Mouse (Mus musculus) liver, embryonic 14.5 days (tissue): ENCODE results near the gene Helz2. TPM values are rescaled to one million over a fixed set of nuclear protein-coding genes. Genes with fewer than 3 reads are reported as not detected.

Experiments
- ATAC-seq: fragments of 200-750 bp; cut with Nextera tagmentation; 2 replicates; pipeline ENCODE4 v1.8.0; 2017; ENCODE audit warnings: moderate number of reproducible peaks, mild to moderate bottlenecking, moderate library complexity; ENCODE audit not compliant: insufficient read depth
- DNase-seq, 3 experiments: peaks; one replicate each; pipeline ENCODE4 v3.0.0-alpha.2; 2012 to 2013; ENCODE audit warnings: low read depth in 3 of 3, low spot score in 3 of 3
- H3K27ac ChIP-seq: fragments of 300-500 bp; sonication (generic); 2 replicates; pipeline ENCODE4 v1.5.1; 2014; ENCODE audit warnings: moderate library complexity, mild to moderate bottlenecking, control low read depth, inconsistent platforms
- H3K27me3 ChIP-seq: fragments of 300-500 bp; sonication (generic); 2 replicates; pipeline ENCODE4 v1.6.1; 2014; ENCODE audit warnings: mild to moderate bottlenecking, low read length, moderate library complexity; ENCODE audit not compliant: control insufficient read depth, insufficient read depth
- H3K36me3 ChIP-seq: fragments of 300-500 bp; sonication (generic); replicated peaks from 2 replicates; pipeline ENCODE4 v1.6.1; 2014; ENCODE audit warnings: low read depth; ENCODE audit not compliant: control insufficient read depth, insufficient read depth
- H3K4me1 ChIP-seq, 2 experiments: fragments of 200-500 bp in 1 of 2; fragments of 300-500 bp in 1 of 2; sonication (generic) in 1 of 2; replicated peaks; 2 replicates each; pipeline ENCODE4 v1.6.1; 2012 to 2014; ENCODE audit warnings: antibody characterized with exemption in 1 of 2, inconsistent platforms in 1 of 2, low read length in 1 of 2; ENCODE audit not compliant: control insufficient read depth in 2 of 2, insufficient read depth in 2 of 2
- H3K4me2 ChIP-seq: fragments of 300-500 bp; sonication (generic); 2 replicates; pipeline ENCODE4 v1.6.1; 2014; ENCODE audit warnings: low read depth, mild to moderate bottlenecking, control low read depth, moderate library complexity
- H3K4me3 ChIP-seq, 2 experiments: fragments of 200-500 bp in 1 of 2; fragments of 300-500 bp in 1 of 2; sonication (generic) in 1 of 2; 2 replicates each; pipeline ENCODE4 v1.5.1; 2012 to 2014; ENCODE audit warnings: low read depth in 2 of 2, low read length in 2 of 2, mild to moderate bottlenecking in 2 of 2, control low read depth in 1 of 2, inconsistent platforms in 1 of 2, moderate library complexity in 1 of 2; ENCODE audit not compliant: insufficient read depth in 1 of 2
- H3K9ac ChIP-seq: fragments of 300-500 bp; sonication (generic); replicated peaks from 2 replicates; pipeline ENCODE4 v1.6.1; 2014; ENCODE audit warnings: mild to moderate bottlenecking, control low read depth, moderate library complexity
- H3K9me3 ChIP-seq: fragments of 300-500 bp; sonication (generic); 2 replicates; pipeline ENCODE4 v1.6.1; 2016; ENCODE audit warnings: low read length, mixed read lengths; ENCODE audit not compliant: control insufficient read depth
- CTCF ChIP-seq: IDR thresholded peaks from 2 replicates; pipeline ENCODE4 v1.5.1; 2016; ENCODE audit warnings: antibody characterized with exemption, low read depth, control low read depth
- EP300 ChIP-seq: IDR thresholded peaks from 2 replicates; pipeline ENCODE4 v1.6.1; 2016; ENCODE audit warnings: antibody characterized with exemption, low read depth
- WGBS: fragments of 180-500 bp; shearing (Covaris S2); extraction: QIAGEN DNeasy Blood & Tissue Kit; methylation state at CpG from one replicate; pipeline ENCODE4 v1.1.7; 2014; ENCODE audit not compliant: insufficient replicate concordance; 5-methylcytosine and 5-hydroxymethylcytosine counted together
- polyA plus RNA-seq, 2 experiments: library from polyadenylated mRNA; depleted of rRNA in 1 of 2; stranded (reverse) in 1 of 2; unstranded in 1 of 2; fragments of >200 nt; fragmentation: Nextera tagmentation in 1 of 2; extraction: Ambion mirVana in 1 of 2; gene quantifications; 2 replicates each; pipeline versions ENCODE4 v1.2.1 to v1.2.3; 2012 to 2014

The Helz2 gene
- polyA plus RNA-seq, 2 experiments = 1.6 to 4.6 TPM

DNA sequence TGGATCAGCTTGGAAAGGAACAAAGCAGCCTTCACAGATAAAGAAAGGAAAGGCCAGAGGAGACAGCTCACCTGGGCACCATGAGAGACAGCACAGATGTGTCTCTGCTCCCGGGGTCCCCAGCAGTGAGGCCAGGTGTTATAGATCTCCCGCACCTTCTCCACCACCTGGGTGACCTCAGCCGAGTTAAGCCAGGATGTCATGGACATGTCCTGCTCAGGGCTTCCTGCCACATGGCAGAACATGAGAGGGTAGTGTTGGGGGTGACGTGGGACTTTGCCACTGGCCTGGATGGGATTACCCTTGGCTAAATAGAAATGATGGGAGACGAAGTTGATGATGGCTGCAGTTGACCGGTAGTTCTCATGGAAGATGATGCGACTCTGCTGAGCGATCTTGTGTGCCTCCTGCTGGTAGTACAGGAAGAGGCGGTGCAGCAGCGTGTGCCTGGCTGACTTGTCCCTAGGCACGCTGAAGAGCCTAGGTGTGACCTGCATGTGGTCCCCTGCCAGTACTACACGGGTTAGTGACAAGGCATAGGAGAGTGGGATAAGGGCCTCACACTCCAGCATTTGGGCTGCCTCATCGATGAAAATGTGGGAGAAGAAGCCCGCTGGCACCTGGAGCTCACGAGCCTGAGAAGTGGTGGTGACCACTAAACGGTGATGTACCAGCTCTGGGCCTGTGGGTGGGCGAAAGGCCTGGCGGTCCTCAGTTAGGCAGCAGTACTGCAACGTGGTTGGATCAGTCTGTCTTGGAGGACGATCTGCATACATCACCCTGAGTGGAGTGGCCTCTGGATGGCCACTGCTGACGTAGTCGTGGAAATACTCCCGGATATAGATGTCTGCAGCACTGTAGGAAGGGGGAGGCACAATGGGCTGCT, 5.9 kb downstream of the Helz2 start:
- H3K9me3 ChIP-seq = no peaks in the 10 kb centered on the region
- H3K4me1 ChIP-seq = 0 out of 4 replicates have a peak, but pooled peaks cover 0 to under 1% of the 10 kb centered on the region in 2 experiments
- no peak overlapping the region for H3K27ac ChIP-seq
- no peak for ATAC-seq
- H3K27me3 ChIP-seq = no peaks in the 10 kb centered on the region
- 76% methylated on average over 23 of the region's 23 CpGs for WGBS
- no peak overlapping the region for H3K4me2 ChIP-seq
- no peaks in the 10 kb centered on the region for H3K36me3 ChIP-seq
- peak; percentile 70 for TF ChIP-seq CTCF
- TF ChIP-seq EP300 = no peak
- H3K4me3 ChIP-seq = no peak overlapping the region
- no peak overlapping the region for H3K9ac ChIP-seq
- no peak for DNase-seq

DNA sequence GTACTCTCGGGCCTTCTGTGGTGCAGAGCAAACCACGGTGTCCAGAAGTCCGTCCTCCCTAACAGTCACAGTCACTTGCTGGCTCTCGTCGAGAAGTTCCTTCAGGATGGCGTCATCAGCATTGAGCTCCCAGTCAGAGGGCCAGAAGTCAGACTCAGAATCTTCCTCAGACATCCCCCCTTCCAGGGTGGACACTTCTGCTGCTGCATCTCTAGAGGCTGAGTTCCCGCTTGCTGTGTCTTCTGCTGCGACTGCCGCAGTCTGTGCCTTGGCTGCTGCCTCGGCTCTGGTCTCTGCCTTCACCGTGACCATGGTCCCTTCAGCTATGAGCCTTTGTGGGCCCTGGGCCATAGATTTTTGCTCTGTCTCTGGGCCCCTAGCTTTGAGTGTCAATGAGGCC, 7.1 kb downstream of the Helz2 start:
- TF ChIP-seq CTCF (no peak), EP300 (no peak)
- Histone ChIP-seq H3K4me3 (no peak overlapping the region), H3K9me3 (no peaks in the 10 kb centered on the region), H3K27ac (no peak overlapping the region), H3K36me3 (no peaks in the 10 kb centered on the region; the same call in 1 of the 2 replicates), H3K4me1 (no peaks in the 10 kb centered on the region), H3K9ac (no peak overlapping the region), H3K27me3 (no peaks in the 10 kb centered on the region), H3K4me2 (no peak overlapping the region)
- WGBS = 78% methylated on average over 11 of the region's 11 CpGs
- DNase-seq (no peak), ATAC-seq (no peak)

DNA sequence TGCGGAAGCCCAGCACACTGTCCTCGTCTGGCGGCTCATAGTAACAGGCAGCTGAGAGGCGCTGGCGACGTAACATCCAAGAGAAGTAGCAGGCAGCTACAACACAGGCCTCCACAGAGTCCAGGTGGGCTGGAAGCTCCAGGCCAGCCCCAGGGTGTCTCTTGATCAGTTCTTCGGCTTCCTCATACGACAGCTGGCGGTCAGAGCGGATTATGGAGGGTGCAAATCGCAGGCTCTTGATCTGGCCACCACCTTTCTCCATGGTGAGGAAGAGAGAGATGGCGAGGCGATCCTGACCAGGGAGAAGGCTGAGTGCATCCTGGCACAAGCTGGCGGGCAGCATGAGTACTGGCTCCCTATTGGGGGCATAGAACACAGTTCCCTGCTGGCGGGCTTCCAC, 8.4 kb downstream of the Helz2 start:
- DNase-seq (no peak), ATAC-seq (no peak)
- Histone ChIP-seq H3K27ac (no peak overlapping the region), H3K27me3 (no peaks in the 10 kb centered on the region), H3K36me3 (no peaks in the 10 kb centered on the region; the same call in 1 of the 2 replicates), H3K4me1 (no peaks in the 10 kb centered on the region), H3K4me3 (no peak overlapping the region), H3K9ac (no peak overlapping the region), H3K9me3 (no peaks in the 10 kb centered on the region), H3K4me2 (no peak overlapping the region)
- no peak for TF ChIP-seq EP300
- no peak for TF ChIP-seq CTCF
- 88% methylated on average over 15 of the region's 15 CpGs for WGBS

DNA sequence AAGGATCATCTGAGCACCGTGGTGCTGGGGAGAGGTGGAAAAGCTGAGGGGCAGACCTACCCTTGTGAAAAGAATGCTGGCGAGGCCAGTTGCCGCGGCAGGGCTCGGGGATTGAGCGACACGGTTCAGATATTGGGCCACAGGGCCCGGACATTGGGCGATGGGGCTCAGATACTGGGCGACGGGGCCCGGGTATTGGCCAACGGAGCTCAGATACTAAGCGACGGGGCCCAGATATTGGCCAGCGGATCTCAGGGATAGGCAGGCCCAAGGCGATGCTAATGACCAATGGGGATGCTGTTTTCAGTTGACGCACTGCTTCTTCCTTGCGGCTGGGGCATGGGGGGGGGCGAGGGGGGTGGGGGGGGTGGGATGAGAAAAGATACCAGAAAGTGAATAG, 10.7 kb downstream of the Helz2 start:
- no peak overlapping the region for H3K4me3 ChIP-seq
- H3K9ac ChIP-seq = no peak overlapping the region
- H3K27ac ChIP-seq = no peak overlapping the region
- H3K4me2 ChIP-seq = no peak overlapping the region
- WGBS = 82% methylated on average over 20 of the region's 20 CpGs
- DNase-seq (no peak), ATAC-seq (no peak)
- no peaks in the 10 kb centered on the region for H3K4me1 ChIP-seq
- TF ChIP-seq EP300 (no peak), CTCF (no peak)
- H3K27me3 ChIP-seq = no peaks in the 10 kb centered on the region
- no peaks in the 10 kb centered on the region; the same call in 1 of the 2 replicates for H3K36me3 ChIP-seq
- no peaks in the 10 kb centered on the region for H3K9me3 ChIP-seq

DNA sequence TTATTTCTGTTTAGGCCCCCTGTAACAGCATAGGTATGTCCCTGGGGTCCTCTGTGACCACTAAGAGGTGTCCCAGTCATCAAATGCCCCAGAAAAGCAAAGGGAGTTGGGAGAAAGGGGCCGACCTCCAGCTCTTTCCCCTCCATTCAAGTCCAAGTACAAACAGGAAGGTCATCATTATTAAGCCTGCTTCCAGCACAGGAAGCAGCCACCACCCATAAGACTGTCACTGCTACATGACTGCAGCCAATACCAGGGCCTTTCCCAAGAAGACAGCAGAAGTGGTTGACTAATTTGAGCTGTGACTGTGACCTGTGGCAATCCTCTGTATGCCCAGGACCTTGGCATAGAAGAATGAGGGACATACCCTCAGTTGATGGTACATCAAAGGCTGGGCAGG, 13.5 kb downstream of the Helz2 start:
- Histone ChIP-seq H3K9me3 (no peaks in the 10 kb centered on the region), H3K36me3 (no peaks in the 10 kb centered on the region; the same call in 1 of the 2 replicates), H3K4me1 (0 out of 4 replicates have a peak, but pooled peaks cover 0 to 1% of the 10 kb centered on the region in 2 experiments), H3K9ac (no peak overlapping the region), H3K27ac (no peak overlapping the region), H3K4me3 (no peak overlapping the region), H3K27me3 (no peaks in the 10 kb centered on the region), H3K4me2 (no peak overlapping the region)
- WGBS = 29% methylated on average over 1 of the region's 1 CpGs
- DNase-seq (no peak), ATAC-seq (no peak)
- TF ChIP-seq CTCF (no peak), EP300 (no peak)
